Mouse (Mus musculus) G1E (cell line): Measurements from ENCODE around the gene Csnk2b. TPM values are rescaled to one million over a fixed set of nuclear protein-coding genes. Genes with fewer than 3 reads are reported as not detected.

Experiments used
- ATAC-seq: 2 replicates; pipeline ENCODE4 v1.8.0; 2016; ENCODE audit warnings: mild to moderate bottlenecking; ENCODE audit not compliant: insufficient number of reproducible peaks, poor library complexity, low FRiP score, severe bottlenecking; ENCODE audit errors: extremely low read depth
- DNase-seq: peaks from one replicate; pipeline ENCODE4 v3.0.0; 2012; ENCODE audit warnings: low spot score
- H3K27me3 ChIP-seq: 2 replicates; pipeline ENCODE4 v1.6.1; 2012; ENCODE audit warnings: mild to moderate bottlenecking, low read length, inconsistent platforms; ENCODE audit not compliant: insufficient read depth
- H3K36me3 ChIP-seq: replicated peaks from 2 replicates; pipeline ENCODE3; 2012; ENCODE audit warnings: mild to moderate bottlenecking, inconsistent platforms
- H3K4me1 ChIP-seq: 2 replicates; pipeline ENCODE4 v1.6.1; 2012; ENCODE audit warnings: low read depth, low read length, inconsistent platforms, mixed read lengths; ENCODE audit not compliant: insufficient read depth
- H3K4me3 ChIP-seq: 2 replicates; pipeline ENCODE4 v1.5.1; 2012; ENCODE audit warnings: low read depth, mild to moderate bottlenecking, inconsistent platforms, low read length, moderate library complexity, mixed read lengths
- H3K9me3 ChIP-seq: replicated peaks from 2 replicates; pipeline ENCODE4 v1.6.1; 2012; ENCODE audit warnings: inconsistent platforms
- CTCF ChIP-seq: IDR thresholded peaks from 2 replicates; pipeline ENCODE4 v1.5.1; 2012; ENCODE audit warnings: low read depth, low read length, inconsistent platforms, mixed read lengths
- GATA1 ChIP-seq: IDR thresholded peaks from 2 replicates; pipeline ENCODE4 v1.6.1; 2012; ENCODE audit warnings: borderline replicate concordance, low read length, inconsistent platforms, mixed read lengths
- GATA2 ChIP-seq: IDR thresholded peaks from 2 replicates; pipeline ENCODE4 v1.6.1; 2012; ENCODE audit warnings: low read depth, low read length, inconsistent platforms, borderline replicate concordance
- POLR2AphosphoS5 ChIP-seq: IDR thresholded peaks from 2 replicates; pipeline ENCODE4 v1.6.1; 2012; ENCODE audit warnings: low read depth, low read length, inconsistent platforms; ENCODE audit not compliant: insufficient replicate concordance
- TAL1 ChIP-seq: conservative IDR thresholded peaks from 2 replicates; pipeline ENCODE4 v1.6.1; 2012; ENCODE audit warnings: low read depth, low read length, inconsistent platforms, mixed read lengths
- polyA plus RNA-seq: library from polyadenylated mRNA; stranded (reverse); fragments of >175 nt; gene quantifications from 2 replicates; pipeline ENCODE4 v1.2.3, GENCODE M21; 2012
- total RNA-seq, 2 experiments: library from RNA; stranded (forward) in 1 of 2; stranded (reverse) in 1 of 2; fragments of 200-1000 nt in 1 of 2; fragments of >200 nt in 1 of 2; fragmentation: Nextera tagmentation in 1 of 2; gene quantifications; 2 replicates each; pipeline ENCODE4 v1.2.3; 2014 to 2017

The Csnk2b gene
- total and polyA plus RNA-seq, 3 experiments = 79.6 to 466 (median 460) TPM

- peaks cover 64% of the 10 kb centered on the region for H3K4me1 ChIP-seq
- TF ChIP-seq CTCF (no peak), POLR2AphosphoS5 (no peak), GATA2 (no peak), GATA1 (no peak), TAL1 (no peak)
- ATAC-seq = peak; percentile 77
Measured at GRCm38 (mm10) chr17:35088825-35089644, 32.8 kb downstream of the Csnk2b start, which contains the start of gene Abhd16a. Gene Abhd16a (plus strand): TSS chr17:35089263.

GRCm38 (mm10) chr17:35088151-35088550, 33.7 kb downstream of the Csnk2b start:
- ATAC-seq (no peak), DNase-seq (no peak)
- peaks cover 31% of the 10 kb centered on the region for H3K36me3 ChIP-seq
- peaks cover 66% of the 10 kb centered on the region for H3K4me1 ChIP-seq
- no peak for TF ChIP-seq CTCF
- no peak for TF ChIP-seq GATA1
- TF ChIP-seq POLR2AphosphoS5 = no peak
- H3K4me3 ChIP-seq = no peak overlapping the region
- H3K27me3 ChIP-seq = no peaks in the 10 kb centered on the region
- H3K9me3 ChIP-seq = no peaks in the 10 kb centered on the region

More at GRCm38 (mm10) chr17:35088825-35089644, 32.8 kb downstream of the Csnk2b start, which contains the start of gene Abhd16a:
- peak within 1 kb of the TSS; percentile 81 for H3K4me3 ChIP-seq
- peak; percentile 82 for DNase-seq
- H3K36me3 ChIP-seq = peaks cover 40% of the 10 kb centered on the region
- H3K27me3 ChIP-seq = no peaks in the 10 kb centered on the region
- H3K9me3 ChIP-seq = no peaks in the 10 kb centered on the region

- H3K4me1 ChIP-seq = peaks cover 64% of the 10 kb centered on the region
- no peak within 1 kb of the TSS for H3K4me3 ChIP-seq
- H3K27me3 ChIP-seq = no peaks in the 10 kb centered on the region
- ATAC-seq (peak; percentile 38; the same call in 1 of the 2 replicates), DNase-seq (no peak)
- H3K36me3 ChIP-seq = peaks cover 3% of the 10 kb centered on the region
- H3K9me3 ChIP-seq = no peaks in the 10 kb centered on the region
- no peak for TF ChIP-seq POLR2AphosphoS5
- TF ChIP-seq TAL1 = no peak
- TF ChIP-seq GATA1 = no peak
- no peak for TF ChIP-seq CTCF
- no peak for TF ChIP-seq GATA2
Measured at GRCm38 (mm10) chr17:35085208-35085865, 36.5 kb downstream of the Csnk2b start, which contains the start of gene Ly6g6f. Gene Ly6g6f (minus strand): TSS chr17:35085610.

GRCm38 (mm10) chr17:35083929-35084497, 37.8 kb downstream of the Csnk2b start:
- no peak for ATAC-seq
- H3K9me3 ChIP-seq = no peaks in the 10 kb centered on the region
- no peak for TF ChIP-seq GATA2
- TF ChIP-seq POLR2AphosphoS5 = no peak
- TF ChIP-seq GATA1 = no peak
- TF ChIP-seq CTCF = no peak
- TF ChIP-seq TAL1 = no peak
- no peaks in the 10 kb centered on the region for H3K27me3 ChIP-seq
- H3K36me3 ChIP-seq = no peaks in the 10 kb centered on the region
- DNase-seq = no peak
- no peak overlapping the region for H3K4me3 ChIP-seq
- peaks cover 73% of the 10 kb centered on the region for H3K4me1 ChIP-seq

- Histone ChIP-seq H3K4me1 (peaks cover 79% of the 10 kb centered on the region), H3K27me3 (peaks cover 3% of the 10 kb centered on the region; the same call in 1 of the 2 replicates), H3K9me3 (no peaks in the 10 kb centered on the region), H3K36me3 (no peaks in the 10 kb centered on the region), H3K4me3 (no peak overlapping the region)
- DNase-seq = no peak
- ATAC-seq = no peak
- TF ChIP-seq POLR2AphosphoS5 = no peak
- TF ChIP-seq CTCF = no peak
- no peak for TF ChIP-seq GATA2
- TF ChIP-seq TAL1 = no peak
- no peak for TF ChIP-seq GATA1
Measured at GRCm38 (mm10) chr17:35082841-35083576, 38.8 kb downstream of the Csnk2b start.
